Mouse (Mus musculus): ENCODE data around the gene Gnmt.

GRCm38 (mm10) chr17:46728021-46728420 lies 947 bp downstream of the Gnmt start:
- TF ChIP-seq CTCF (IDR thresholded peaks at IDR 0.05; ENCODE audit: extremely low read depth, insufficient read depth, insufficient read length, insufficient replicate concordance) (no peak), POLR2A (IDR thresholded peaks at IDR 0.05; ENCODE audit: low read depth, low read length) (no peak)
